Mouse (Mus musculus): ENCODE data around the gene Sergef. TPM values are rescaled to one million over a fixed set of nuclear protein-coding genes. Genes with fewer than 3 reads are reported as not detected.

Sergef gene
- total RNA-seq, 1 experiment = 5.4 TPM

DNA sequence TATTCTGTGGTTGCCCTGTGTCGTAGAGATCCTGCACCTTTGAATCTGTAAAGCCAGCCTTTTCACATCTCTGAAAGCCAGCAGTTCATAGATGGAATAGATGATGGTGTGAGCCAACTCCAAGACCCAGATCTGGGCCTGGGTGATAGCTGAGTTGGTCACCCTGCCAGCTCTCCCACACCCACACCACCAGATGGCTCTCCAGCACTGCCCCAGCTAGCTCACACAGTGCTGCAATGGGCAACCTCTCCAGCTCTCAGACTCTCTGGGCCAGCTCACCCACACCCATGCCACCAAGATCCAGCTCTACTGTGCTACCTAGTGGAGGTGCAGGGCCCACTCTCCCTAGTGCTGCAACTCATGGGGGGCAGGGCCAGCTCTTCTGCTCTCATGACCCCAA is 3.6 kb upstream of the Sergef start:
- no peak for DNase-seq (ENCODE audit: low read depth, low spot score)
- TF ChIP-seq ZNF384 (IDR thresholded peaks at IDR 0.05; ENCODE audit: low read depth, low read length) = no peak
- TF ChIP-seq CHD2 (IDR thresholded peaks at IDR 0.05; ENCODE audit: low read depth, low read length) = no peak
- TF ChIP-seq ZC3H11A (IDR thresholded peaks at IDR 0.05; ENCODE audit: borderline replicate concordance, low read depth, low read length) = no peak
- no peak for TF ChIP-seq MAFK (IDR thresholded peaks at IDR 0.05; ENCODE audit: insufficient read depth, low read depth, low read length)
- no peak for TF ChIP-seq HCFC1 (IDR thresholded peaks at IDR 0.05; ENCODE audit: borderline replicate concordance, insufficient read depth, low read length)
- Histone ChIP-seq H3K4me1 (ENCODE audit: control insufficient read depth in 2 of 2, insufficient read depth in 2 of 2, low read length in 2 of 2, poor library complexity in 1 of 2) (peaks cover 0 to 2% of the 10 kb centered on the region in 2 experiments; a peak in 1 of 4 replicates), H3K9ac (ENCODE audit: insufficient read depth, low read depth, low read length, poor library complexity, severe bottlenecking) (no peak overlapping the region), H3K4me3 (ENCODE audit: insufficient read depth in 1 of 2, low read depth in 1 of 2, low read length in 2 of 2, poor library complexity in 1 of 2, severe bottlenecking in 1 of 2) (no peak overlapping the region), H3K27ac (ENCODE audit: insufficient read depth, low read depth, low read length, poor library complexity, severe bottlenecking) (no peak overlapping the region), H3K9me3 (ENCODE audit: control insufficient read depth, insufficient read depth, low read depth, low read length) (no peaks in the 10 kb centered on the region), H3K36me3 (ENCODE audit: control insufficient read depth, insufficient read depth, low read length, poor library complexity, severe bottlenecking) (no peaks in the 10 kb centered on the region)
- in situ Hi-C loops (cut with MboI; ENCODE audit: low sequenced_read_pairs in 2 of 2, unreplicated experiment in 2 of 2) = no loop called here

DNA sequence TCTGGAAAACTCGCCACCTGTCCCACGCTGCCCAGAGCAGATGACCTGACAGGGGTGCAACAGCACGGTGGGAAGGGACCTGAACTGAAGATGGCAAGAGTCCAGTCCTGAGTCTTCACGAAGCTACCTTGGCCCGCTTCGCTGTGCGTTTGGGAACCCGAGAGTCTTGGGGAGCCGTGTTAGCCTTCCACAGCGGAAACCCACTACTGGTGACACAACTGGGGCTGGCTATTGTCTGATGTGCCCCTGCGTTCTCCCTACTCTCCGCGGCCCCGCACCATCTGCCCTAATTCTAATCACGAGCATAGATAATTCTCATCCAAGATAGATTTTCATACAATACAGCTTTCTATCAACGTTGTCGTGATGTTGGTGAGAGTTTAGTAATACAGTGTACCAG is 455 bp upstream of the Sergef start:
- in situ Hi-C loops (cut with MboI; ENCODE audit: low sequenced_read_pairs in 2 of 2, unreplicated experiment in 2 of 2) = no loop called here
- TF ChIP-seq ZC3H11A (IDR thresholded peaks at IDR 0.05; ENCODE audit: borderline replicate concordance, low read depth, low read length) (no peak), MAFK (IDR thresholded peaks at IDR 0.05; ENCODE audit: insufficient read depth, low read depth, low read length) (no peak), CHD2 (IDR thresholded peaks at IDR 0.05; ENCODE audit: low read depth, low read length) (no peak), HCFC1 (IDR thresholded peaks at IDR 0.05; ENCODE audit: borderline replicate concordance, insufficient read depth, low read length) (no peak), ZNF384 (IDR thresholded peaks at IDR 0.05; ENCODE audit: low read depth, low read length) (no peak)
- Histone ChIP-seq H3K4me3 (ENCODE audit: insufficient read depth in 1 of 2, low read depth in 1 of 2, low read length in 2 of 2, poor library complexity in 1 of 2, severe bottlenecking in 1 of 2) (peak overlapping the region; percentile 27 to 92), H3K9ac (ENCODE audit: insufficient read depth, low read depth, low read length, poor library complexity, severe bottlenecking) (no peak overlapping the region), H3K27ac (ENCODE audit: insufficient read depth, low read depth, low read length, poor library complexity, severe bottlenecking) (no peak overlapping the region), H3K9me3 (ENCODE audit: control insufficient read depth, insufficient read depth, low read depth, low read length) (no peaks in the 10 kb centered on the region), H3K36me3 (ENCODE audit: control insufficient read depth, insufficient read depth, low read length, poor library complexity, severe bottlenecking) (no peaks in the 10 kb centered on the region), H3K4me1 (ENCODE audit: control insufficient read depth in 2 of 2, insufficient read depth in 2 of 2, low read length in 2 of 2, poor library complexity in 1 of 2) (peaks cover 0 to 2% of the 10 kb centered on the region in 2 experiments; a peak in 1 of 4 replicates)
- DNase-seq (ENCODE audit: low read depth, low spot score) = no peak

DNA sequence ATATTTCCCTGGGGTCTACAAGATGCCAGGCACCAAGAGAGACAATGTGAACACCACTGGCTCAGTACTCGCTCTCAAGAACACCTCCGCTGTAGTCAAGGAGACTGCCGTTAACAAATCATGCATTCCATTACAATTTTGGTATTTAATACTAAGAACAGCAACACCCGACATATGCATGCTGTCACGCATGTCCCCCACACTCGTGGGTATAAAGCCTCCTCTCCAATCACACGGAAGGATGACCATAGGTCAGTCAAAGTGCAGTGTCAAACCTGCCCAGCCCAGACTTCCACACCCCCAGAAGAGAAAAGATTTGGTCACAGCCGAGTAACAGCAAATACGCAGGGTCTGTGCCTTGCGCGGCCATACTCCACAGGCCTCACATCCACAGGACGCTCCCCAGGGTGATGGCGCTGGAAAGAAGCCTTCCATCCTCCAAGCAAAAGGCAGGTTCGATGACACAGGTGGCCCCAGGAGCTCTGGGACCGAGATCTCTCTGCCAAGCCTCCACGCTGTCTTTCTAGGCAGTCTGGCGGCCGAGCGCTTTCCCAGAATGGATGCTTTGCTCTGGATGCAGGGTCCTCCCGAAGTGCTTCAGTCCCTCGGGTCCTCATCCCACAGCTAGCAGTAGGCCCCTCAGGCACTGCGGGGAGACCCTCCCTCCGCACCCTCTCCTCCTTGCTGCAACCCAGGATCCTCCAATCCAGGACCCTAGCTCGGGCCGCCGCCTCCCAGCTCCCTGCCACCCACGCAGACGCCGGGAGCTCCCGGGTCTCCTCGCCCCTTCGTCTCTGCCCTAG is 517 bp downstream of the Sergef start:
- Histone ChIP-seq H3K27ac (ENCODE audit: insufficient read depth, low read depth, low read length, poor library complexity, severe bottlenecking) (no peak overlapping the region), H3K36me3 (ENCODE audit: control insufficient read depth, insufficient read depth, low read length, poor library complexity, severe bottlenecking) (no peaks in the 10 kb centered on the region), H3K4me1 (ENCODE audit: control insufficient read depth in 2 of 2, insufficient read depth in 2 of 2, low read length in 2 of 2, poor library complexity in 1 of 2) (peaks cover 0 to 2% of the 10 kb centered on the region in 2 experiments; a peak in 1 of 4 replicates), H3K4me3 (ENCODE audit: insufficient read depth in 1 of 2, low read depth in 1 of 2, low read length in 2 of 2, poor library complexity in 1 of 2, severe bottlenecking in 1 of 2) (peak overlapping the region; percentile 82 to 92), H3K9me3 (ENCODE audit: control insufficient read depth, insufficient read depth, low read depth, low read length) (no peaks in the 10 kb centered on the region), H3K9ac (ENCODE audit: insufficient read depth, low read depth, low read length, poor library complexity, severe bottlenecking) (peak overlapping the region; percentile 84)
- no peak for DNase-seq (ENCODE audit: low read depth, low spot score)
- in situ Hi-C loops (cut with MboI; ENCODE audit: low sequenced_read_pairs in 2 of 2, unreplicated experiment in 2 of 2) = no loop called here
- no peak for TF ChIP-seq ZNF384 (IDR thresholded peaks at IDR 0.05; ENCODE audit: low read depth, low read length)
- TF ChIP-seq MAFK (IDR thresholded peaks at IDR 0.05; ENCODE audit: insufficient read depth, low read depth, low read length) = no peak
- TF ChIP-seq ZC3H11A (IDR thresholded peaks at IDR 0.05; ENCODE audit: borderline replicate concordance, low read depth, low read length) = no peak
- TF ChIP-seq CHD2 (IDR thresholded peaks at IDR 0.05; ENCODE audit: low read depth, low read length) = no peak
- TF ChIP-seq HCFC1 (IDR thresholded peaks at IDR 0.05; ENCODE audit: borderline replicate concordance, insufficient read depth, low read length) = no peak

DNA sequence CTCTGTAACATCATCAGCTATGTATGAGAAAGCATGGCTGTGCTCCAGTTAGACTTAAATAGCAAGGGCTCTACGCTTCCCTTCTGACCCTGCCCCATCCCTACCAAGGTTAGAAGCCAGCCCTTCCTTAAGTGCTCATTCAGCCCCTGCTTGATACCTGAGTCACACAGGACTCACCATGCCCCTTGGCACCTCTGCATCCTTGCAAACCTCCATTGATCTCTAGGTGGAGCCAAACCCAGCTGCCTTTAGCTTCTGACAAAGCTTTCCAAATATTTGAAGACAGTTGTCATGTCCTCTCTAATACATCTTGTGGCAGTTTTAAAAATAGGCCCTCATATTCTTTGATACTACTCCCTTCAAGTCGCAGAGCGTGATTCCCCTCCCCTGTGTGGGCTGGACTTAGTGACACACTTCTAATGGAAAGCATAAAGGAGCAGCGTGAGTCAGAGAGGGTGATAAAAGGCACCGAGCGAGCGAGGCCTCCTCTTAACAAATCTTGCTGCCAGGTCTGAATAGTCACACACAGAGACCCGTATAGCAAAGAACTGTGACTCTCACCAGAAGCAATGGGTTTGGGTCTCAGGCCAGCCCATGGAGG is 11.1 kb downstream of the Sergef start:
- Histone ChIP-seq H3K9me3 (ENCODE audit: control insufficient read depth, insufficient read depth, low read depth, low read length) (no peaks in the 10 kb centered on the region), H3K4me3 (ENCODE audit: insufficient read depth in 1 of 2, low read depth in 1 of 2, low read length in 2 of 2, poor library complexity in 1 of 2, severe bottlenecking in 1 of 2) (no peak overlapping the region), H3K36me3 (ENCODE audit: control insufficient read depth, insufficient read depth, low read length, poor library complexity, severe bottlenecking) (no peaks in the 10 kb centered on the region; the same call in 1 of the 2 replicates), H3K4me1 (ENCODE audit: control insufficient read depth in 2 of 2, insufficient read depth in 2 of 2, low read length in 2 of 2, poor library complexity in 1 of 2) (no peaks in the 10 kb centered on the region), H3K9ac (ENCODE audit: insufficient read depth, low read depth, low read length, poor library complexity, severe bottlenecking) (no peak overlapping the region), H3K27ac (ENCODE audit: insufficient read depth, low read depth, low read length, poor library complexity, severe bottlenecking) (no peak overlapping the region)
- TF ChIP-seq ZC3H11A (IDR thresholded peaks at IDR 0.05; ENCODE audit: borderline replicate concordance, low read depth, low read length) (no peak), CHD2 (IDR thresholded peaks at IDR 0.05; ENCODE audit: low read depth, low read length) (no peak), HCFC1 (IDR thresholded peaks at IDR 0.05; ENCODE audit: borderline replicate concordance, insufficient read depth, low read length) (no peak), ZNF384 (IDR thresholded peaks at IDR 0.05; ENCODE audit: low read depth, low read length) (no peak), MAFK (IDR thresholded peaks at IDR 0.05; ENCODE audit: insufficient read depth, low read depth, low read length) (no peak)
- no peak for DNase-seq (ENCODE audit: low read depth, low spot score)
- in situ Hi-C loops (cut with MboI; ENCODE audit: low sequenced_read_pairs in 2 of 2, unreplicated experiment in 2 of 2) = no loop called here

Measured in ES-E14 (cell line).